Mouse (Mus musculus) forebrain, embryonic 16.5 days (tissue): ENCODE measurements at regions not wholly inside any gene's neighbourhood (a gene's known extent, or its start where the extent isn't known, plus 50 kb on each side); places are given as distances from the start of the nearest gene placed in this dataset.
"Not testable (repeated sequence)": the region's sequence is repeated elsewhere in the genome, so short reads cannot be mapped to it uniquely, and the experiment has no call there.

Experiments used
- ATAC-seq: fragments of 200-750 bp; cut with Nextera tagmentation; 2 replicates; pipeline ENCODE4 v1.8.0; 2017; ENCODE audit warnings: mild to moderate bottlenecking, moderate library complexity
- H3K27ac ChIP-seq: fragments of 300-500 bp; sonication (generic); 2 replicates; pipeline ENCODE4 v1.5.1; 2014; ENCODE audit warnings: low read length, control low read depth
- H3K27me3 ChIP-seq: fragments of 300-500 bp; sonication (generic); replicated peaks from 2 replicates; pipeline ENCODE4 v1.6.1; 2014; ENCODE audit warnings: low read length; ENCODE audit not compliant: control insufficient read depth, insufficient read depth
- H3K36me3 ChIP-seq: fragments of 300-500 bp; sonication (generic); 2 replicates; pipeline ENCODE4 v1.6.1; 2014; ENCODE audit not compliant: control insufficient read depth, insufficient read depth
- H3K4me1 ChIP-seq: fragments of 300-500 bp; sonication (generic); replicated peaks from 2 replicates; pipeline ENCODE4 v1.6.1; 2014; ENCODE audit warnings: low read length; ENCODE audit not compliant: control insufficient read depth, insufficient read depth
- H3K4me2 ChIP-seq: fragments of 300-500 bp; sonication (generic); 2 replicates; pipeline ENCODE4 v1.6.1; 2014; ENCODE audit warnings: mild to moderate bottlenecking, low read length, control low read depth
- H3K4me3 ChIP-seq: fragments of 300-500 bp; sonication (generic); replicated peaks from 2 replicates; pipeline ENCODE4 v1.5.1; 2014; ENCODE audit warnings: mild to moderate bottlenecking, low read length, control low read depth
- H3K9ac ChIP-seq: fragments of 300-500 bp; sonication (generic); replicated peaks from 2 replicates; pipeline ENCODE4 v1.6.1; 2014; ENCODE audit warnings: low read depth, low read length, control low read depth
- H3K9me3 ChIP-seq: fragments of 300-500 bp; sonication (generic); 2 replicates; pipeline ENCODE4 v1.6.1; 2016; ENCODE audit warnings: low read length; ENCODE audit not compliant: control insufficient read depth
- WGBS: fragments of 180-500 bp; shearing (Covaris S2); extraction: QIAGEN DNeasy Blood & Tissue Kit; methylation state at CpG from one replicate; pipeline ENCODE4 v1.1.7; 2014; 5-methylcytosine and 5-hydroxymethylcytosine counted together

DNA sequence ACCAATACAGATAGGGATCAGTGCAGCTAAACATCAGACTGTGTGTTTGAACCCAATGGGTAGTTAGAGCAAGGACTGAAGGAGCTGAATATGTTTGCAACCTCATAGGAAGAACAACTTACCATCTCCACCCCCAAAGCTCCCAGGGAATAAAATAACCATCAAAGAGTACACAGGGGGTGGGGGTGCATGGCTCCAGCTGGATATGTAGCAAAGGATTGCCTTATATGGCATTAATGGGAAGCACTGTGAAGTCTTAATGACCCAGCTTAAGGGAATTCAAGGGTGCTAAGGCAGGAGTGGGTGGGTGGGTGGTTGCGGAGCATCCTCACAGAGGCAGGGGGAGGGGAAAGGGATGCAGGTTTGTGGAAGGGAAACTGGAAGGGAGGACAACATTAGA, 404.0 kb upstream of the Gm12887 start:
- Histone ChIP-seq H3K4me2 (no peak overlapping the region), H3K27me3 (no peaks in the 10 kb centered on the region), H3K36me3 (no peaks in the 10 kb centered on the region), H3K27ac (no peak overlapping the region), H3K4me3 (no peak overlapping the region), H3K9me3 (peaks cover 61% of the 10 kb centered on the region), H3K4me1 (no peaks in the 10 kb centered on the region), H3K9ac (no peak overlapping the region)
- WGBS: 97% methylated on average over 1 of the region's 1 CpGs
- no peak for ATAC-seq

DNA sequence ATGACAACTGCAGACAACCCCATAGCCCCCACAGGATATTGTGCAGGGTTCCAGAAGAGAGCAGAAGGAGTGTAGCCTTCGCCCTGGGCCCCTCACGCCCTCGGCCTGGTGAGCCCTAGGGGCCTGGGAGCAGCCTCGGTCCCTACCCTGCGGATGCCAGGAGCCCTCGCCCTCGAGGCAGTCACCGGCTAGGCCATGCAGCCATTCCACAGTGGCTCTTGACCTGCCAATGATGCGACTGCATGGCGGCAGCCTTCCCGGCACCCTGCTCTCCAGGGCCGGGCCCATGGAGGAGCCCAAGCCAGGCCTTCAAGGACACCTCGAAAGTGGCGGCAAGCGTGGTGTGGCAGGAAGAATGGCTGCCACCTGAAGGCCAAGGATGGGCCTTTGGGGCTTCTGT, 401.0 kb upstream of the Gm12887 start:
- Histone ChIP-seq H3K4me1 (no peaks in the 10 kb centered on the region), H3K4me2 (no peak overlapping the region), H3K27me3 (no peaks in the 10 kb centered on the region), H3K9ac (no peak overlapping the region), H3K27ac (no peak overlapping the region), H3K4me3 (no peak overlapping the region), H3K36me3 (no peaks in the 10 kb centered on the region), H3K9me3 (peaks cover 66% of the 10 kb centered on the region)
- WGBS: 93% methylated on average over 15 of the region's 15 CpGs
- ATAC-seq: no peak

DNA sequence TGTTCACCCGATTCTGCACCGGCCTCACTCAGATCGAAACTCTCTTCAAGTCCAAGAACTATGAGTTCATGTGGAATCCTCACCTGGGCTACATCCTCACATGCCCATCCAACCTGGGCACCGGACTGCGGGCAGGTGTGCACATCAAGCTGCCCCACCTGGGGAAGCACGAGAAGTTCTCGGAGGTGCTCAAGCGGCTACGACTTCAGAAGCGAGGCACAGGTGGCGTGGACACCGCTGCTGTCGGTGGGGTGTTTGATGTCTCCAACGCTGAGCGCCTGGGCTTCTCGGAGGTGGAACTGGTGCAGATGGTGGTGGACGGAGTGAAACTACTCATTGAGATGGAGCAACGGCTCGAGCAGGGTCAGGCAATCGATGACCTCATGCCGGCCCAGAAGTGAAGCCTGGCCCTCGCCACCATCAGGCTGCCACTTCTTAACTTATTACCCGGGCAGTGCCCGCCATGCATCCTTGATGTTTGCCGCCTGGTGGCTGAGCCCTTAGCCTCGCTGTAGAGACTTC, 387.1 kb upstream of the Gm12887 start:
- H3K36me3 ChIP-seq, ATAC-seq, H3K4me1 ChIP-seq, H3K9ac ChIP-seq, H3K27ac ChIP-seq, H3K27me3 ChIP-seq, H3K4me2 ChIP-seq, H3K4me3 ChIP-seq: not testable (repeated sequence)
- peaks cover 45% of the 10 kb centered on the region for H3K9me3 ChIP-seq
- WGBS: 95% methylated on average over 24 of the region's 26 CpGs

DNA sequence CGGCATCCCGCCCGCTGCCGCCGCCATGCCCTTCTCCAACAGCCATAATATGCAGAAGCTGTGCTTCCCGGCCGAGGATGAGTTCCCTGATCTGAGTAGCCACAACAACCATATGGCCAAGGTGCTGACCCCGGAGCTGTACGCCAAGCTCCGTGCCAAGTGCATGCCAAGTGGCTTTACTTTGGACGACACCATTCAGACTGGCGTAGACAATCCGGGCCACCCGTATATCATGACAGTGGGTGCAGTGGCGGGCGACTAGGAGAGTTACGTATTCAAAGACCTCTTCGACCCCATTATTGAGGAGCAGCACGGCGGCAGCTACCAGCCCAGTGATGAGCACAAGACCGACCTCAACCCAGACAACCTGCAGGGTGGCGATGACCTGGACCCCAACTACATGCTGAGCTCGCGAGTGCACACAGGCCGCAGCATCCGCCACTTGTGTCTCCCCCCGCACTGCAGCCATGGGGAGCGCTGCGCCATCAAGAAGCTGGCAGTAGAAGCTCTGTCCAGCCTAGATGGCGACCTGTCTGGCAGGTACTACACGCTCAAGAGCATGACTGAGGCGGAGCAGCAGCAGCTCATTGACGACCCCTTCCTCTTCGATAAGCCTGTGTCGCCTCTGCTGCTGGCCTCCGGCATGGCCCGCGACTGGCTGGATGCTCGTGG, 386.4 kb upstream of the Gm12887 start:
- H3K4me3 ChIP-seq: no peak overlapping the region
- WGBS: 95% methylated on average over 39 of the region's 39 CpGs
- no peaks in the 10 kb centered on the region for H3K36me3 ChIP-seq
- H3K9me3 ChIP-seq: peaks cover 47% of the 10 kb centered on the region
- no peaks in the 10 kb centered on the region for H3K27me3 ChIP-seq
- H3K9ac ChIP-seq: no peak overlapping the region
- H3K4me1 ChIP-seq: no peaks in the 10 kb centered on the region
- no peak overlapping the region for H3K4me2 ChIP-seq
- no peak overlapping the region for H3K27ac ChIP-seq
- no peak for ATAC-seq

DNA sequence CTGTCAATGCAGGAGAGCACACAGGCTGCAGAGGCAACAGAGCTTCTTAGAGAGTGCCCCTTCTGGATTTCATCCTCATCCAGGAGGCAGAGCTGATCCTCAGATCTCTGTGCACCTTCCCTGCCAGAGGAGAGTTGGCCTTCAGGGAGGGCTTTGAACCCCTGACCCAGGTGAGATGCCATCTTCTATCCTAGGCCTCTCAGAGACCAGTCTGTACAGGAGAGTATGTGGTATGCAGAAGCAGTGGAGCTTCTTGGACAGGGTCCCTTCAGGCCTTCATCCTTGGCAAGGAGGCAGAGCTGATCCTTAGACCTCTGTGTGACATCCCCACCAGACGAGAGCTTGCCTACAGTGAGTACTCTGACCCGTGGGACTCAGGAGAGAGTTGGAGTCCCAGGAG, 364.8 kb upstream of the Gm12887 start:
- Histone ChIP-seq H3K36me3 (no peaks in the 10 kb centered on the region), H3K9ac (no peak overlapping the region), H3K27me3 (no peaks in the 10 kb centered on the region), H3K27ac (no peak overlapping the region), H3K4me1 (no peaks in the 10 kb centered on the region), H3K9me3 (peaks cover 38% of the 10 kb centered on the region), H3K4me3 (no peak overlapping the region), H3K4me2 (no peak overlapping the region)
- no peak for ATAC-seq
- 62% methylated on average over 2 of the region's 2 CpGs for WGBS

DNA sequence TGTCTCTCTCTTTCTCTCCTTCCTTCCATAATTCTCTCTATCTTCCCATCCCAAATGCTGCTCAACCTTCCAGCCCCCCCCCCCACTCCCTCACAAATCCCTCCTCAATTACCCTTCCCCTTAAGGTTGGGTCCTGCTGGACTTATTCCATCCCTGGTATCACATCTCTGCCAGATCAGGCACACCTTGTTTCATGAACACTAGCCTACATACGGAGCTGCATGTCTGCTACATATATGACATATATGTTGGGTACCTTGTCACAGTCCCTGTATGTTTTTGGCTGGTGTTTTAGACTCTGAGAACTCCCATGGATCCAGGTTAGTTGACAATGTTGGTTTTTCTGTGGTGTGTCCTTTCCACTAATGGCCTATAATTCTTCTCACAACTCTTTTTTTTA, 363.5 kb upstream of the Gm12887 start:
- Histone ChIP-seq H3K4me2 (no peak overlapping the region), H3K36me3 (no peaks in the 10 kb centered on the region), H3K4me1 (no peaks in the 10 kb centered on the region), H3K4me3 (no peak overlapping the region), H3K27me3 (no peaks in the 10 kb centered on the region), H3K9ac (no peak overlapping the region), H3K27ac (no peak overlapping the region), H3K9me3 (peaks cover 38% of the 10 kb centered on the region)
- ATAC-seq: no peak
- 74% methylated on average over 1 of the region's 1 CpGs for WGBS

DNA sequence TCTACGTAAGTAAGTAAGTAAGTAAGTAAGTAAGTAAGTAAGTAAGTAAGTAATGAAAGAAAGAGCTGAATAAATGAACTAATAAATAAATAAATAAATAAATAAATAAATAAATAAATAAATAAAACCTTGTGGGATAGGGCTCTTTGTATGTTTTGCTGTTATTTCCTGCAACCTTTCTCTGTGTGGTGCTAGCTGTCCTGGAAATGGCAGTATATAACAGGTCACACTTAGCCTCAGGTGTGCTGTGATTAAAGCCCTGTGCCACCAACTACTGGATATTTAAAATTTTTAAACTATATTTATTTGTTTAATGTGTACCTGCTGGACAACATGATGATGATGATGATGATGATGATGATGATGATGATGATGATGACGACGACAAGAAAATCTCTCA, 353.9 kb upstream of the Gm12887 start:
- H3K27me3 ChIP-seq: no peaks in the 10 kb centered on the region
- peaks cover 11% of the 10 kb centered on the region for H3K9me3 ChIP-seq
- H3K4me3 ChIP-seq: no peak overlapping the region
- no peaks in the 10 kb centered on the region for H3K36me3 ChIP-seq
- H3K9ac ChIP-seq: no peak overlapping the region
- H3K4me2 ChIP-seq: no peak overlapping the region
- H3K4me1 ChIP-seq: no peaks in the 10 kb centered on the region
- 82% methylated on average over 3 of the region's 3 CpGs for WGBS
- H3K27ac ChIP-seq: no peak overlapping the region
- no peak for ATAC-seq
